Mouse (Mus musculus): ENCODE results near the gene Fetub.

Fetub gene

DNA sequence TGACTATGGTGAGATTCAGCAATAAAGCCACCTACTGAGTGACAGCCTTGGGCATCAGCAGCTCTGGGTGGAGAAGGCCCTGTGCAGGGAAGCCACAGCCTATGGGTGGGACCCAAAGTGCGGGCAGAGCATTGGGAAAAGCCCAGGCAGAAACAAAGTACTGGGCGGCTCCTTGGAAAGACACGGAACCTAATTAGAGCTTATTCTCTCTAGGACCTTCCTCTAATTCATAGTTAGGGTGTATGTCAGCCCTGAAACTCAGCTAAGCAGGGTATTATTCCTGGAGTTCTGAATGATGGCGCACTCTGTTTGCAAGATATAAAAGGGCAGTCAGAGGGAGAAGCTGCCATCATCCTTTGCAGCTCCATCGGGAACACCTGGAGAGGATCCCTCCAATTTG, at the start of gene Fetub:
TSS of gene Fetub (plus strand) at position 301 of the 400 bp plus-strand sequence.
- no peak for DNase-seq (ENCODE audit: low read depth, low spot score)

GRCm38 (mm10) chr16:22872397-22872796, 45.7 kb upstream of the Fetub start:
- no peak for DNase-seq (ENCODE audit: low read depth, low spot score)

DNA sequence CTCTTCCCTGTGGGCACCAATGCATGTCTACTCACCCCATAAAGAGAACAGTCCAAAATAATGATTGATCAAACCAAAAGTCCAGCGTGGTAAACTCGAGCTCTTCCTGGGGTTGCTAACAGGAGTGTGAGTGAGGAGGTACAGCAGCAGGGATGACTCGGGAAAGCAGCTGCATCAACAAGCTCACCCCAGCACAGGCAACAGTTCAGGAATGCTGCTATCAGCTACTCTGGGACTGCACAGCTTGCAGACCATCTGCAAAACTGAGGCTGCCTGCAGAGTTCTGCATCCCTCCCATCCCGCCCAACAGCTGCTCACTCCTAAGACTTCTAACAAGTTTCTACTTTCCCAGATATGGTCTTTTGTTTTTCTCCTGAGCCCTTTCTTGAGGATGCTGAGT, 44.8 kb upstream of the Fetub start:
- no peak for DNase-seq (ENCODE audit: low read depth, low spot score)

- DNase-seq (ENCODE audit: low read depth, low spot score): peak; percentile 35
These were observed 41.7 kb upstream of the Fetub start for GRCm38 (mm10) chr16:22876218-22877043.

DNA sequence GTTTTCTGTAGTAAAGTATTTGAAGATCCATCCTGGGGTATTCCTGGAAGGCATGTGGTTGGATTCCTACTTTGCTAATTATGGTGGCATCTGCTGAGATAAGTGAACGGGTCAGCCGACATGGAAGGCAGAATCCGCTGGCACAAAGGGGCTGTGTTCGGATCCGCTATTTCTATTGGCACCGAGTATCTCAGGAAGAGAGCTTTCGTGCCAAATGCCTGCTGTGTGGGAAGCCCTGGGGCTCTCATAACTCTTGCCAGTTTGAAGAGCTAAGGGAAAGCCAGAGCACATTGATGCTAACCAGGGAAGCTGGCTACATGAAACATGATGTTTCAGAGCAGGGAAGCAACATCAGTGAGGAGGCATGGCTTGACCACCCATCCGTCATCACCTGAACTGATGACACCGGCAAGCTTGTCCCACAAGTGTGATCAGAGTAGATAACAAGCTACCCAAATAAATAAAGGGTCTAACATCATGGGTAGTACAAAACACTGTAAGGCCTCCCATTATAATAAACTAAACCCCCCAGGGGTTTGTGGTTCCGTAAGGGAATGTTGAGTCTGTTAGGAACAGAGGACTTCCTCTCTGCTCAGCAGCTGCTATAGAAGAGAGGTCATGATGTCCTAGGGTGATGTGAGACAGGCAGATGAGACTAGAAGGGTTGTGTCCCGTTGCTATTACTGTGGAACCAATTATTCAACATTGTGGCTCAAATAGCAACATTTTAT, 40.3 kb upstream of the Fetub start:
- no peak for DNase-seq (ENCODE audit: low read depth, low spot score)

DNA sequence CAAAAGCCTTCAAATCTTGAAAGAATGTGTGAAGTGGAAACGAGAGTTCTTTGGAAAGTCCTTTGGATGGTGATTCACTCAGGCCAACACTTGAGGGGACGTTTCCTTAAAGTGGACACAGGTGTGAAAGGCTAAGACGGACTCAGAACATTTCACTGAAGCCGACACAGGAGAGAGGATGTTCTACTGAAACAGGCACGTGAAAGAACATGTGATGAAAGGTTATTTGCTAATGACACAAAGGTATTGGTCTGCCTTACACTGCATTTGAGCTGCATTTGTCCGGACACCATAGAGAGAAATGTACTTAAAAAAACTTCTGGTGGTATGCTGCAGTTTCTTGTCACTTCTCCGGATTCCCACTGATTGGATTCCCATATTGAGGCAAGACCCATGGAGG, 39.4 kb upstream of the Fetub start:
- DNase-seq (ENCODE audit: low read depth, low spot score): no peak

DNA sequence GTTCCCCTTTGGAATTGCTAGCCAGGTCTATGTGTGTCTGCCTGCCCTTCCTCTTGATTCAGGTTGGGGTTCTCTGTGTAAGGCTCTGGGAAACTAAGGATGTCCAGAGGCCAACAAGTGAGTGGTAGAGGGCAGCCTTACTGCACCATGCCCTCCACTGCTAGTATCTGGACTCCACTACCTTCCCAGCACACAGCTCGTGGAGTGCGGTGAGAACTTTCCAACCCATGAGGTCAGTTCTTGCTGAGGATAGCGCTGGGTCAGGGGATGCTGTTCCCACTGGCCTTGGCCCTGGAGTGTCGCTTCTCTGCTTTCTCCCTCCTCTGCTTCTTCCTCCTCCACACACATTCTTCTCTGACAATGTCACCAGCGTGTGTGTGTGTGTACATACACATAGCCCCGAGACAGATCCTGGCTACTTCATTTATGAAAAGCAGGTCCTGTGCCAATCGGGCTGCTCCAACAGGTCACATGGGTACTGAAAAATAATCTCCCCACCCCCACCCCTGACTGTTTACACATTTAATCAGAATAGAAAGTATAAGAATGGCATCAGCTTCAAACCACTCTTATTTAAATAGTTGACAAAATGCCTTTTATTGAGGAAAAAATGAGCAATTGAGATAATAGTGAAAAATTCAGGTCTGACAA, 38.1 kb upstream of the Fetub start:
- DNase-seq (ENCODE audit: low read depth, low spot score): no peak

- DNase-seq (ENCODE audit: low read depth, low spot score): no peak
These were observed 37.2 kb upstream of the Fetub start for GRCm38 (mm10) chr16:22880900-22881299.

DNA sequence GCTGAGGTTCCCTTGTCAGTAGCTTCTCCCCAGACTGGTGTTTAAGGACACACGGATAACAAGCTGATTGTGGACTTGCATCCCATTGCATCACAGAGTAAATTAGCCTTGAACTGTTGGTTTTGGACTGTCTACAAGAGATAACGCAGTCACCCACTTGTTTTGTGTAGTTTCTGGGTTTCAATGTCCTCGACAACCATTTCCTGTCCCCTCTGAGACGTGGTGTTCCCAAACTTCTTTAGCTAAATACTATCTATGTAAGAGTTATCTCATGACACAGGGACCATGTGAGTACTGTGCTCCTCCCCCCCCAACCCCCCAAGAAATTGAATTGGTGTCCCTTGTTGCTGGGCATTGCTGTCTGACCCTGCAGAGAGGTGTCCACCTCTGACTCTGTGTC, 36.6 kb upstream of the Fetub start:
- no peak for DNase-seq (ENCODE audit: low read depth, low spot score)

DNA sequence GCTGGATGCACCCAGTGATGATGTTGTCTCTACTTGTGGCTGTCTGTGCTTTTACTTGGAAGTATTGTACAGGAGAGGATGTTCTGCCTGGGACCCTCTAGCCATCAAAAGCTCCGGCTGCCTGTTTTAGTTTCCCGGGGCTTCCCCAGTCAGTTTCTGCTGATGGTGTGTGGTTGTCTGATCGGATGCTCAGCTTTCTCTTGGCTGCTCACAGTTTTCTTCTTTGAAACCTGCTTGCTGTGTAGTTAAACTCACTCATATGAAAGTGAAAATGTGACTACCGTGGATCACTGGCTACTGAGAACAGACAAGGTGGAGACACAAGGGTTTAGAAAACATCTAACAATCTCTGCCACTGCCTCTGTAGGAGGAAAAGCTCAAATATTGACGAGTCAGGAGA, 34.7 kb upstream of the Fetub start:
- no peak for DNase-seq (ENCODE audit: low read depth, low spot score)

DNA sequence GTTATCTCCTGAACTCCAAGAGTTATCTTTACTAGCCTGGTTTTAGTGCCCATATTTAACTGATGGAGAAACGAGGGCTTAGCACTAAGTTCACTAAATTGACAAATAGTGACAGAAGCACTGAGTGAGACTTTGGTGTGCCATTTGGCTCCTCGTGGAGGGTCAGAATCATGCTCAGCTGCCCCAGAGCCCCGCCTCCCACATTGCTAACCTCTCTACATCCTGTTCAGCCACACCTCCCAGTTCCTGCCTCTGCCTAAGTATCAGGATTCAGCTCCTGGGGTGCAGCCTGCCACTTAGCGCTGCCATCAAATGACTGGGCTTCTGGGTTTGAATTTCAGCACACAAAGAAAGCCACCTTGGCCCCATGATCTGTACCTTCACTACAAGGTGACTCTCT, 32.8 kb upstream of the Fetub start:
- DNase-seq (ENCODE audit: low read depth, low spot score): peak; percentile 35

DNA sequence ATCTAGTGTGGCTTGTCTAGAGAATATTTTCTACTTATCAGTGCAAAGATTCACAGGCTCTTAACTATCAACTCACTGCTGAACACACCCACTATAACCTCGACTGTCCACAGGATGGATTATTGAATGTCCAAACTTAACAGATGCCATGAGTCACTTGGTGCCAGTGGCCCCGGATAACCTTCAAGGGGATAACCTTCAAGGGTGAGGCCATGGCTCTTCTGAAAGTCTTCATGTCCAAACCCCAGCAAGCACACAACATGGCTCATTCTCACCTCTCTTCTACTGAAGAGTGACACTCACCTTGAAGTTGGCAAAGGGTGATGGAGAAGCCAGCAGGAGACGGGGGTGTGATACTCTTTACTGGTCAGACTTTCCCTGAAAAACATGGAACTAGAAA, 31.4 kb upstream of the Fetub start:
- no peak for DNase-seq (ENCODE audit: low read depth, low spot score)

- DNase-seq (ENCODE audit: low read depth, low spot score): no peak
These were observed 29.3 kb upstream of the Fetub start for GRCm38 (mm10) chr16:22888835-22889234.

GRCm38 (mm10) chr16:22889716-22890115, 28.4 kb upstream of the Fetub start:
- no peak for DNase-seq (ENCODE audit: low read depth, low spot score)

- no peak for DNase-seq (ENCODE audit: low read depth, low spot score)
These were observed 27.2 kb upstream of the Fetub start, which contains the start of gene Ahsg for GRCm38 (mm10) chr16:22890683-22891510. TSS of gene Ahsg (plus strand) at chr16:22891277.

DNA sequence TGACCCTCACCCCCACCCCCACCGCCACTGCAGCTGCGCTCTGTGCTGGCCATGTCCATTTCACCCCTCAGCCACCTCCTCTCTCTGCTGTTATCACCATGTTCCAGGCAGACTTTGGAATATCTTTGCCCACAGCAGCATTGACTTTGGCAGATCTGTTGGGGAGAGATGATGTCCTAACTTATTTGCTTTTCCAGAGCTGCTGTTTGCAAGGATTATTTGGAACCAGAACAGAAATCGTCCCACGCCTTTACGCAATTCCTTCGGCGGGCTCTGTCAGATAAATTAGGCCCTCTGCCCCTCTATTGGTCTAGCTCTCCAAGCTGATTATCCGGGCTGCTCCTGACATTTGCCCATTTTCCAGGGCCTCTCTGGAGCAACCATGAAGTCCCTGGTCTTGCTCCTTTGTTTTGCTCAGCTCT, 26.4 kb upstream of the Fetub start:
- no peak for DNase-seq (ENCODE audit: low read depth, low spot score)

DNA sequence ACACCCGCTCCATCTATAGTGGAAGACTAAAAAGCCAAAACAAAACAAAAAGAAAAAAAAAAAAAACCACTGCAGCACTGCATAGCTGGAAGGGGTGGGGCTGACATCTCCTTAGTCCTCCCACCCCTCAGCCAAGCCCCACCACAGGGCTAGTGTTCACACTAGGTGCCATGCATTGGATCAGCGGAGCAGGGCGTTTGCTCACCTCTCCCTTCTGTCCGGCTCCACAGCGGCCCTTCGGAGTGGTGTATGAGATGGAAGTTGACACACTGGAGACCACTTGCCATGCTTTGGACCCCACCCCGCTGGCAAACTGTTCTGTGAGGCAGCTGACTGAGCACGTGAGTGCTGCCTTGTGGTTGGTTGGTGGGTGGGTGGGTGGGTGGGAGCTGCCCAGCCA, 24.0 kb upstream of the Fetub start:
- DNase-seq (ENCODE audit: low read depth, low spot score): peak; percentile 83

DNA sequence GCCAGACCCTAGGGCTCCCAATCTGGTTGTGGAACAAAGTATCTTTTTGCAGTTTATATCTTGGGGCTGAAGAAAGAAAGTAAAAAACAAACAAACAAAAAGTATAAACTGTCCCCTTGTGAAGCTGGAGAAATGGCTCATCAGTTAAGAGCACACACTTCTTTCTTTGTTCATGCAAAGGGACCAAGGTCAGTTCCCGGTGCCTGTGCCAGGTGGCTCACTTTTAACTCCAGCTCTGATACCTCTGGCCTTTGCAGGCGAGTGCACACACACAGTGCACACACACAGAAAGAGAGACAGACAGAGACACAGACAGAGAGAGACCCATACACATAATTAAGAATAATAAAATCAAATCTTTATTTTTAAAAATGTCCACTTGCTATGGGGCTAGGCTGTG, 21.5 kb upstream of the Fetub start:
- no peak for DNase-seq (ENCODE audit: low read depth, low spot score)

DNA sequence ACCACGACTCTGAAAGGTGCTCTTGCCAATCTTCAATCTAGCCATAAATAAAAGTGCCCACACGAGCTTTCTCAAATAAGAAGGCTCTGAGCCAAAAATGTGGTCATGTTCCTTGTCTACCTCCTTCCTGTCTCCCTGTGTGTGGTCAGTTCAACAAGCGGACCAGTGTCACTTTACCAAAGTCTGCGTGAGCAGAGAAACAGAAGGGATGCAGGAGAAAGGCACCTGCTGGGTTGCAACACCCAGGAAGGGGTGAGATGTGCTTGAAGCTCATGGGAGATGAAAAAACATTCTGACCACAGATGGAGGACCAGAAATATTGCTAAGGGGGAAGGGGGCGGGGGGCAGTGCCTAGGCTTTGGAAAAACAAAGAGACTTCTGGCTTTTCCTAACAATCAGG, 18.8 kb upstream of the Fetub start:
- DNase-seq (ENCODE audit: low read depth, low spot score): no peak

GRCm38 (mm10) chr16:22899866-22900570, 18.1 kb upstream of the Fetub start:
- DNase-seq (ENCODE audit: low read depth, low spot score): no peak

DNA sequence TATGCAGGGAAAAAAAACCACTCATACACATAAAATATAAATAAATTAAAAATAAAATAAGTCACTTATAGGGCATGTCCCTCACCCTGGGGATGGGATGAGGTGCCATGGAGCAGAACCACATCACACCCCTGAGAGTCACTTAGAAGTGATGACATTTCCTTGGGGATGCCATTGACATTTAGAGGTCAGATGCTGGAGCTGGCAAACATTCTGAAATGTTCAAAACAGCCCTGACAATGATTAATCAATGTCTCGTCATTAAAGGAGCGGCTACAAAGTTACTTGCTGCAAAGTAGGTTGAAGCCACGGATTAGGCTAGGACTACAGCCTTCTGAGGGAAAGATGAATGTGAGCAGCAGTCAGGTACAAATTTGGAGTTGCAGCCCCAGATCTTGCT, 16.8 kb upstream of the Fetub start:
- no peak for DNase-seq (ENCODE audit: low read depth, low spot score)
